Mouse (Mus musculus): ENCODE results near the gene Iqca. TPM values are rescaled to one million over a fixed set of nuclear protein-coding genes. Genes with fewer than 3 reads are reported as not detected.

The Iqca gene
- polyA plus RNA-seq, 1 experiment from 2014 or later = 0.67 TPM

DNA sequence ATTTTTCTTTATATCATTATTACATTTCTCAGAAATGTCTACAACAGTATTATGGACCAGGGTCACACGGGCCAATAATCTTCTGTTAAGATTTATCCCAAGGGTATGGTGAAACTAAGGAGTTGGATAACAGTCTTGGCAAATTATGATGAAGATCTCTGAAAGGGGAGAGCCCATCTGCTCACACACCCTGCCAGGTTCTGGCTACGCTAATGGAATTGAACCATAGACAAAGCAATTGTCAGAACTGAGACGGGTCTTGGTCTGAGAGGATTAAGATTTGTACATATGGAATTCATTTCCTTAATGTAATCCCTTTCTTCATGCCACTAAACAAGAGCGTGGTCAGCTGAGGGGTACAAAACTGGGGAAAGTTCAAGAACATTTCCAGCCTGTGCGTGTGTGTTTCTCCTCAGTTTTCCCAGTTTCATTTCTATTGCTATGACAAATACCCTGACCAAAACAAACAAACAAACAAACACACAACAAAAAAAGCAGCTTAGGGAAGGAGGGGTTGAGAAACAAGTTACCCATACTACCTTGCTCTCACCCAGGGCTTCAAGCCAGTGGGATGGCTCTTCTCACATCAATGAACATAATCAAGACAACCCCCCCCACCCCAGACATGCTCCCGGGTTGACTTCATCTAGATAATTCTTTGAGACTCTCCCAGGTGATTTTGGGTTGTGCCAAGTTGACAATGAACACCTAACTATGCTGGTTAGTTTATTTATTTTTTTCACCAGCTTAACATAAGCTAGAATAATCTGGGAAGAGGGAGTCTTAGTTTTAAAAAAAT is 64.8 kb downstream of the Iqca start:
- H3K36me3 ChIP-seq (ENCODE audit: control insufficient read depth, insufficient read depth) = no peaks in the 10 kb centered on the region
- H3K9ac ChIP-seq (replicated peaks; ENCODE audit: low read depth, low read length) = no peak overlapping the region
- no peak for ATAC-seq
- peaks cover 11% of the 10 kb centered on the region for H3K4me1 ChIP-seq (replicated peaks; ENCODE audit: control insufficient read depth, insufficient read depth, low read length)
- no peak overlapping the region for H3K4me2 ChIP-seq (ENCODE audit: low read length)
- H3K27me3 ChIP-seq (replicated peaks; ENCODE audit: control insufficient read depth, insufficient read depth, low read length) = no peaks in the 10 kb centered on the region
- H3K27ac ChIP-seq (ENCODE audit: low read length) = no peak overlapping the region
- no peak overlapping the region for H3K4me3 ChIP-seq (replicated peaks; ENCODE audit: low read length)
- H3K9me3 ChIP-seq (ENCODE audit: control insufficient read depth, low read length) = peaks cover 2% of the 10 kb centered on the region; the same call in 1 of the 2 replicates
- WGBS = 66% methylated on average over 6 of the region's 6 CpGs

DNA sequence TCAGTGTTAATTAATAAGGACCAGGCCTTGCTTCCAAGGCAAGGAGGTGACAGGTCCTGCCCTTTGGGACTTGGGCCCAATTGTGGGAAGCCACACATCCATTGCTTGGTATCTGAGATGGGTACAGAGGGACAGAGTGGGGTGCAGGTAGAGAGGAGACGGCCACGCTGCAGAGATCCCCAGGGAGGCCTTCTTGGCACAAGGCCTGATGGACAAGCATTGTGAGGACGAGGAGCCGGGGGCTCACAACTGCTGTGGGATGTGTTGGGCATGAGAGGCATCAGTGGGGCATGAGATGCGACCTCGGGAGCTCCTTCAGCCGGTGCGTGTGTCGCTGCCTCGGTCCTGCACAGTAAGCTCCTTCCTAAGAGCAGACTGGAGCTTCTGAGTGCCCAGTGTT is 66.7 kb downstream of the Iqca start:
- no peak overlapping the region for H3K4me3 ChIP-seq (replicated peaks; ENCODE audit: low read length)
- H3K4me1 ChIP-seq (replicated peaks; ENCODE audit: control insufficient read depth, insufficient read depth, low read length) = peaks cover 11% of the 10 kb centered on the region
- H3K36me3 ChIP-seq (ENCODE audit: control insufficient read depth, insufficient read depth) = no peaks in the 10 kb centered on the region
- ATAC-seq = no peak
- no peaks in the 10 kb centered on the region for H3K9me3 ChIP-seq (ENCODE audit: control insufficient read depth, low read length)
- peak overlapping the region; percentile 16; the same call in 1 of the 2 replicates for H3K27ac ChIP-seq (ENCODE audit: low read length)
- H3K9ac ChIP-seq (replicated peaks; ENCODE audit: low read depth, low read length) = no peak overlapping the region
- H3K4me2 ChIP-seq (ENCODE audit: low read length) = no peak overlapping the region
- 59% methylated on average over 10 of the region's 10 CpGs for WGBS
- H3K27me3 ChIP-seq (replicated peaks; ENCODE audit: control insufficient read depth, insufficient read depth, low read length) = no peaks in the 10 kb centered on the region

DNA sequence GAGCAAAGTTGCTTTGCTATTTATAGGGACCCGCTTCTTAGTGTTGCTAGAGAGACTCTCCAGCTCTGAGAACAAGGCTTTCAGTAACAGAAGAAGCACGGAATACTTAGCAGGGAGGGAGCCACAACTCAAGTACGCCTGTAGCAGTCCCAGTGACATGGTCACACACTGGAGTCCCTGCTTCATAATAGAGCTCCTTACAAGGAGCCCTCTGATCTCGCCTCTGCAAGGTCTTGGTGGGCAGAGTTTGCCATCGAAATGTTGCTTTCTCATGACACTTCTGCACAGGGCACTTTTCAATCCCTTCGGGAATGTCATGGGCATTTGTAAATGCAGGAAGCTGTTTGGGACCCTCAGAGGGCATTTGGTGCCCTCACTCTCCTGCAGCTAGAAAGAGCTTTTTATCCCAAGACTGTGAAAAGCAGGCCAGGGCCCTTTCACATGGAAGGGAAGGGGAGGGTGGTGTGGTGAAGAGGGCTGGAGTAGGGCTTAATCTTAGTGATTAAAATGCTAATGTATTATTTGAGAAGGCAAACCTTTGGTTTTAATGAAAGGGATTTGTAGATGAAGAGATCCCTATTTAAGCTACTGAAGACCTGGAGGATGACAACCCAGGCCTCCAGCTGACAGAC is 67.6 kb downstream of the Iqca start:
- peak; percentile 65 for ATAC-seq
- H3K4me3 ChIP-seq (replicated peaks; ENCODE audit: low read length) = no peak overlapping the region
- no peaks in the 10 kb centered on the region for H3K27me3 ChIP-seq (replicated peaks; ENCODE audit: control insufficient read depth, insufficient read depth, low read length)
- peaks cover 11% of the 10 kb centered on the region for H3K4me1 ChIP-seq (replicated peaks; ENCODE audit: control insufficient read depth, insufficient read depth, low read length)
- H3K9ac ChIP-seq (replicated peaks; ENCODE audit: low read depth, low read length) = no peak overlapping the region
- H3K36me3 ChIP-seq (ENCODE audit: control insufficient read depth, insufficient read depth) = no peaks in the 10 kb centered on the region
- no peaks in the 10 kb centered on the region for H3K9me3 ChIP-seq (ENCODE audit: control insufficient read depth, low read length)
- WGBS = 29% methylated on average over 6 of the region's 6 CpGs
- H3K27ac ChIP-seq (ENCODE audit: low read length) = no peak overlapping the region
- H3K4me2 ChIP-seq (ENCODE audit: low read length) = no peak overlapping the region

DNA sequence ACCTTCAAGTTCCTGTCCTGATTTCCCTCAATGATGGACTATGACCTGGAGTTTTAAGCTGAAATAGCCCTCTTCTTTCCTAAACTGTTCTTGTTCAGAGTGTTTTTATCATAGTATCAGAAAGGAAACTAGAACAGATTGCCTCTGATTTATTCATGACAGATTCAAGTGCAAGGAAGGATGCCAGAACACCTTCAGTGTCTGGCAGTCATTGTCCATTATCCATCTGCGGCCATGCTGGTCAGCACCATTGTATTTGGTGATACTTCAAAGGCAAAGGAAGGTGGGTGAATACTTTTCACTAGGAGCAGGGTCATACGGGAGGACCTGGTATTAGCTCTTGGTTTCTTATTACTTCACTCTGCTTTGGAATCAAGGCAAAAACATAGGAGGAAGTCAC is 76.9 kb downstream of the Iqca start:
- ATAC-seq = no peak

DNA sequence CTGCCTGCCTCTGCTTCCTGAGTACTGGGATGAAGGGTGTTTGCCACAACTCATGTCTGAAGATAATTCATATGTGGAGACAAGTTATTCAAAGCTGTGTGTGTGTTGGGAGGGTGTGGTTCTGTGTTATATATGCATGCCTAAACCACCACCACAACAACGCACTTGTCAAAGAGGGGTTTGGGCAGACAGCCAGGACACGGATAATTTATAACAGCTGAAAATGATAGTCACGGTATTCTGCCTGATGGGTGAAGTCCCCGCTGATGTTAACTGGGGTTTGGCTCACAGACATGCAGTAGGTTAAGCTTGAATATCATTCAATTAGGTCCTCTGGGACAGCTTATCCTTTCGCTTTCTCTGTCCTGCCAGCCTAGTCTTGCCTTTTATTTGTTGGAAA is 78.4 kb downstream of the Iqca start:
- Histone ChIP-seq H3K9ac (replicated peaks; ENCODE audit: low read depth, low read length) (no peak overlapping the region), H3K27me3 (replicated peaks; ENCODE audit: control insufficient read depth, insufficient read depth, low read length) (no peaks in the 10 kb centered on the region), H3K4me2 (ENCODE audit: low read length) (no peak overlapping the region), H3K27ac (ENCODE audit: low read length) (no peak overlapping the region), H3K4me1 (replicated peaks; ENCODE audit: control insufficient read depth, insufficient read depth, low read length) (peaks cover 6% of the 10 kb centered on the region; the same call in 1 of the 2 replicates), H3K4me3 (replicated peaks; ENCODE audit: low read length) (no peak overlapping the region), H3K9me3 (ENCODE audit: control insufficient read depth, low read length) (no peaks in the 10 kb centered on the region), H3K36me3 (ENCODE audit: control insufficient read depth, insufficient read depth) (no peaks in the 10 kb centered on the region)
- no peak for ATAC-seq
- 48% methylated on average over 5 of the region's 5 CpGs for WGBS

More for the DNA sequence above, 76.9 kb downstream of the Iqca start:
- H3K27me3 ChIP-seq (replicated peaks; ENCODE audit: control insufficient read depth, insufficient read depth, low read length) = no peaks in the 10 kb centered on the region
- H3K4me3 ChIP-seq (replicated peaks; ENCODE audit: low read length) = no peak overlapping the region
- no peak overlapping the region for H3K4me2 ChIP-seq (ENCODE audit: low read length)
- peaks cover 6% of the 10 kb centered on the region; the same call in 1 of the 2 replicates for H3K4me1 ChIP-seq (replicated peaks; ENCODE audit: control insufficient read depth, insufficient read depth, low read length)
- H3K9me3 ChIP-seq (ENCODE audit: control insufficient read depth, low read length) = no peaks in the 10 kb centered on the region
- WGBS = 77% methylated on average over 2 of the region's 2 CpGs
- H3K36me3 ChIP-seq (ENCODE audit: control insufficient read depth, insufficient read depth) = no peaks in the 10 kb centered on the region
- H3K27ac ChIP-seq (ENCODE audit: low read length) = no peak overlapping the region
- H3K9ac ChIP-seq (replicated peaks; ENCODE audit: low read depth, low read length) = no peak overlapping the region

DNA sequence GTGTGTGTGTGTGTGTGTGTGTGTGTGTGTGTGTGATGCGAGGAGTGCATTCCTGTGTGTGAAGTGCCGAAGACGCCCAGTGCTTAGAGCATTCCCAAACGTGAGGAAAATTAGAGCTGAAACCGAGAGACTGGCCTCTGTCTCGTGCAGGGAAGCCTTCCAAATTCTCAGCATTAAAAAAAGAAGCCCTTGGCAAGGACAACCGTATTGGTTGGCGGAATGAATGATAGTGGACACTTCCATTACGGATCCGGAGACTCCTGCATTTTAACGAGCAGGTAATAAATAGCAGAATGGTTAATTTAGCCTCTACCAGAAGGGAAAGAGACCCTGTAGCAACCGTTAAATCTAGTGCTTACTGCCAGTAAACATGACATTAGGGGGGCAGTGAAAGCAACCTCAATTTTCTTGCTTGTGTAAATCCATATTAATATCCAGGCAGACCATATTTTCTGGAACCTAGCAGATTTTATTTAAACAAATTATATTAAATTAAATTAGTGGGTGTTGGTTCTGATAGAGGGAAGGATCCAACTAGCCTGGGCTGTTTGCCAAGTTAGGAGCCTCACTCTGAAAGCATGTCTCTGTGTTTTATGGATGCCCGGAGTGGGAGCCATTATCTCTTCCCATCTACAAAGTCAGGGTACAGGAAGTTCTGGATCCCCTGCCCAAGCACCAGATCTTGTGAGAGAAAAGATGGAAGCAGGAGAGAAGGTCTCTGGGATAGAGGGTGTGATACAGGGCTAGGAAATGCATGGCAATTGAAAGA is 81.2 kb downstream of the Iqca start:
- ATAC-seq = no peak; the same call in 1 of the 2 replicates
- H3K27ac ChIP-seq (ENCODE audit: low read length) = no peak overlapping the region

DNA sequence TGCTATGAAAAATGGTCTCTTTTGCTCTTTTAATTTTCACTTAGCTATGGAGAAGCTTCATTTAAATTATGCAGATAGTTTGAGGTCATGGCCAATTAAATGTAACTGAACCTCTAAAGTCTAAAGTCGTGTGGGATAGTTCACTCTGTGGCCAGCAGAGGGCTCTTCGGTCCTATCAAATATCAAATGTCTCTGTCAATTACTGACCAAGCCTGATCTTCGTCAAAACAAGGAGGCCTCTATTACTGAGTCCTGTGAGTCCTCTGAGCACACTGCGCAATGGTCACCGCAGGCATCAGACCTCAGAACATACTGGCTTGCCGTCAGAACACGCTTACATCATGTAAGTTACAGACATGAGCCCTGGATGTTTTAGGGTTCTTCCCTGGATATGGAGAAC is 92.6 kb downstream of the Iqca start:
- H3K4me2 ChIP-seq (ENCODE audit: low read length) = no peak overlapping the region
- no peaks in the 10 kb centered on the region for H3K4me1 ChIP-seq (replicated peaks; ENCODE audit: control insufficient read depth, insufficient read depth, low read length)
- no peak overlapping the region for H3K27ac ChIP-seq (ENCODE audit: low read length)
- no peak overlapping the region for H3K9ac ChIP-seq (replicated peaks; ENCODE audit: low read depth, low read length)
- peak; percentile 61 for ATAC-seq
- H3K9me3 ChIP-seq (ENCODE audit: control insufficient read depth, low read length) = no peaks in the 10 kb centered on the region
- H3K36me3 ChIP-seq (ENCODE audit: control insufficient read depth, insufficient read depth) = no peaks in the 10 kb centered on the region
- WGBS = 13% methylated on average over 7 of the region's 7 CpGs
- no peak overlapping the region for H3K4me3 ChIP-seq (replicated peaks; ENCODE audit: low read length)
- no peaks in the 10 kb centered on the region; the same call in 1 of the 2 replicates for H3K27me3 ChIP-seq (replicated peaks; ENCODE audit: control insufficient read depth, insufficient read depth, low read length)

More for the DNA sequence above, 81.2 kb downstream of the Iqca start:
- H3K4me3 ChIP-seq (replicated peaks; ENCODE audit: low read length) = no peak overlapping the region
- H3K9me3 ChIP-seq (ENCODE audit: control insufficient read depth, low read length) = no peaks in the 10 kb centered on the region
- WGBS = 38% methylated on average over 13 of the region's 13 CpGs
- H3K4me2 ChIP-seq (ENCODE audit: low read length) = no peak overlapping the region
- no peak overlapping the region for H3K9ac ChIP-seq (replicated peaks; ENCODE audit: low read depth, low read length)
- H3K4me1 ChIP-seq (replicated peaks; ENCODE audit: control insufficient read depth, insufficient read depth, low read length) = peaks cover 6% of the 10 kb centered on the region; the same call in 1 of the 2 replicates
- H3K27me3 ChIP-seq (replicated peaks; ENCODE audit: control insufficient read depth, insufficient read depth, low read length) = no peaks in the 10 kb centered on the region
- H3K36me3 ChIP-seq (ENCODE audit: control insufficient read depth, insufficient read depth) = no peaks in the 10 kb centered on the region

DNA sequence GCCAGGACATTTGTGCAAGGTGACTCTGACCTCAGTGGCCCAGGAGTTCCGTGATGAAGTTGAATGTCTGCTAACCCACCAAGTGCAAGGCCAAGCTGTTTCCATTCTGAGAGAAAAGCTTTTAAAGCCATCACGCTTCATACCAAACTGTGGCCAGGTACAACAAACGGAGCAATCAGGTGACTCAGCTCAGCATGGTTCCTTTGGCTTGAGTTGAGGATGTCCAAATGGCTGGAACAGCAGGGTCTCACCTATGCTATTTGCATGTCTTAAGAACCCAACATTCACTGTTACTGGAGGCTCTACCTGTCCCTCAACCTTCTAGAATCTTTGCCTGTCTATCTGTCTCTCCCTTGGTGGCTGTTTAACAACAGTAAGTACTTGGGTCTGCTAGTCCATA is 93.1 kb downstream of the Iqca start:
- Histone ChIP-seq H3K4me3 (replicated peaks; ENCODE audit: low read length) (no peak overlapping the region), H3K4me1 (replicated peaks; ENCODE audit: control insufficient read depth, insufficient read depth, low read length) (no peaks in the 10 kb centered on the region), H3K4me2 (ENCODE audit: low read length) (no peak overlapping the region), H3K9me3 (ENCODE audit: control insufficient read depth, low read length) (no peaks in the 10 kb centered on the region), H3K9ac (replicated peaks; ENCODE audit: low read depth, low read length) (no peak overlapping the region), H3K27me3 (replicated peaks; ENCODE audit: control insufficient read depth, insufficient read depth, low read length) (no peaks in the 10 kb centered on the region; the same call in 1 of the 2 replicates), H3K36me3 (ENCODE audit: control insufficient read depth, insufficient read depth) (no peaks in the 10 kb centered on the region), H3K27ac (ENCODE audit: low read length) (no peak overlapping the region)
- no peak for ATAC-seq
- WGBS = 59% methylated on average over 3 of the region's 3 CpGs

DNA sequence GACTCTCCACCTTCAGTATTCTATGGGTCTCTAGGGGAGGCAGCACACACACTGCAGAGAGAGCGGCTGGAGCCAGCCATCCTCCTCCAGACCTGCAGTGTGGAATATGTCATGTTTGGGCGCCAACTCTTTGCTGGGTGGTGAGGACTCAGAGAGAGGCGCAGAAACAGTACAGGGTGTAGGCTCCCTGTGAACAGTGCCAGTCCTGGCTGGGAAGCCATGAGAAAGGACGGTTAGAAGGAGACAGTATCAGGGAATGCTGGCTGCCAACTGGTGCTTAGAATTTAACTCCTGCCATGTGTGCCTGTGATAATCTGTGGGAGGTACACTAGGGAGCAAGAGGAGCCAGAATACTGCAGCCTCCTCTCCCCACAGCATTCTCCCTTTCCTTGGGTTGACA is 98.2 kb downstream of the Iqca start:
- 82% methylated on average over 4 of the region's 4 CpGs for WGBS
- H3K27me3 ChIP-seq (replicated peaks; ENCODE audit: control insufficient read depth, insufficient read depth, low read length) = no peaks in the 10 kb centered on the region; the same call in 1 of the 2 replicates
- no peak overlapping the region for H3K9ac ChIP-seq (replicated peaks; ENCODE audit: low read depth, low read length)
- no peak overlapping the region for H3K27ac ChIP-seq (ENCODE audit: low read length)
- no peak overlapping the region for H3K4me3 ChIP-seq (replicated peaks; ENCODE audit: low read length)
- ATAC-seq = no peak
- H3K36me3 ChIP-seq (ENCODE audit: control insufficient read depth, insufficient read depth) = no peaks in the 10 kb centered on the region
- H3K4me1 ChIP-seq (replicated peaks; ENCODE audit: control insufficient read depth, insufficient read depth, low read length) = peaks cover 5% of the 10 kb centered on the region; the same call in 1 of the 2 replicates
- no peak overlapping the region for H3K4me2 ChIP-seq (ENCODE audit: low read length)
- H3K9me3 ChIP-seq (ENCODE audit: control insufficient read depth, low read length) = no peaks in the 10 kb centered on the region

All from forebrain, embryonic 16.5 days (tissue).